Mouse (Mus musculus) heart, embryonic 12.5 days (tissue): Measurements from ENCODE around the gene Ccdc6. TPM values are rescaled to one million over a fixed set of nuclear protein-coding genes. Genes with fewer than 3 reads are reported as not detected.
"Not testable (repeated sequence)": the region's sequence is repeated elsewhere in the genome, so short reads cannot be mapped to it uniquely, and the experiment has no call there.

Experiments used
- ATAC-seq: fragments of 200-750 bp; cut with Nextera tagmentation; 2 replicates; pipeline ENCODE4 v1.8.0; 2017; ENCODE audit warnings: moderate TSS enrichment, moderate library complexity; ENCODE audit not compliant: insufficient number of reproducible peaks, low FRiP score
- H3K27ac ChIP-seq: fragments of 300-500 bp; sonication (generic); 2 replicates; pipeline ENCODE4 v1.5.1; 2016; ENCODE audit warnings: mild to moderate bottlenecking, moderate library complexity; ENCODE audit not compliant: poor library complexity, severe bottlenecking
- H3K27me3 ChIP-seq: fragments of 300-500 bp; sonication (generic); replicated peaks from 2 replicates; pipeline ENCODE4 v1.6.1; 2016; ENCODE audit warnings: mild to moderate bottlenecking, moderate library complexity
- H3K36me3 ChIP-seq: fragments of 300-500 bp; sonication (generic); 2 replicates; pipeline ENCODE4 v1.6.1; 2016; ENCODE audit warnings: mild to moderate bottlenecking, moderate library complexity
- H3K4me1 ChIP-seq: fragments of 300-500 bp; sonication (generic); replicated peaks from 2 replicates; pipeline ENCODE4 v1.6.1; 2016; ENCODE audit warnings: mild to moderate bottlenecking
- H3K4me2 ChIP-seq: fragments of 300-500 bp; sonication (generic); 2 replicates; pipeline ENCODE4 v1.6.1; 2016; ENCODE audit warnings: mild to moderate bottlenecking, moderate library complexity
- H3K4me3 ChIP-seq: fragments of 300-500 bp; sonication (generic); 2 replicates; pipeline ENCODE4 v1.5.1; 2016; ENCODE audit warnings: mild to moderate bottlenecking
- H3K9ac ChIP-seq: fragments of 300-500 bp; sonication (generic); 2 replicates; pipeline ENCODE4 v1.6.1; 2016; ENCODE audit warnings: mild to moderate bottlenecking, moderate library complexity
- H3K9me3 ChIP-seq: fragments of 300-500 bp; sonication (generic); replicated peaks from 2 replicates; pipeline ENCODE4 v1.6.1; 2016; ENCODE audit warnings: mild to moderate bottlenecking, moderate library complexity
- WGBS: fragments of 180-500 bp; shearing (Covaris S2); methylation state at CpG from one replicate; pipeline ENCODE4 v1.1.7; 2016; 5-methylcytosine and 5-hydroxymethylcytosine counted together
- polyA plus RNA-seq: library from polyadenylated mRNA; unstranded; fragments of >200 nt; fragmentation: Nextera tagmentation; extraction: Ambion mirVana; gene quantifications from 2 replicates; pipeline ENCODE4 v1.2.1, GENCODE M21; 2016

Gene Ccdc6
- polyA plus RNA-seq, 1 experiment from 2014 or later = 16.2 TPM

DNA sequence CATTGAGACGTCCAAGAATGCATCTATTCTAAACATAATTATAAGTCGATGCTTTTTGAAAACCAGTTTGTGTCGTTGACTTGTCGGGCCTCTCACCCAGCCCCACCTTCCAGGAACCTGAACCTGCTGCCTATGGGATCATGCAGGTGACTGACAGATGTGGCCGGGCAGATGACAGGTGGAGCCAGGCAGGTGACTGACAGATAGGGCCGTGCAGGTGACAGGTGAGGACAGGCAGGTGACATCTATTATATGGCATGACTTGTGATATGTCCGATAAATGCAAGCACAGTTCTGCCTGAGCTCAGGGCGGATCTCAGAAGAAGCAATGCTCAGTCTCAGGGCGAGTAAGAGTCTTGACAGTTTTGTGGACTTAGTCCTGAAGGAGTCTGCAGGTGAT lies 114.4 kb downstream of the Ccdc6 start:
- no peak overlapping the region for H3K27ac ChIP-seq
- 83% methylated on average over 9 of the region's 9 CpGs for WGBS
- no peaks in the 10 kb centered on the region for H3K4me1 ChIP-seq
- no peak overlapping the region for H3K4me2 ChIP-seq
- H3K9ac ChIP-seq = no peak overlapping the region
- H3K4me3 ChIP-seq = no peak overlapping the region
- 0 out of 2 replicates have a peak, but pooled peaks cover 4% of the 10 kb centered on the region for H3K9me3 ChIP-seq
- no peaks in the 10 kb centered on the region for H3K27me3 ChIP-seq
- no peaks in the 10 kb centered on the region for H3K36me3 ChIP-seq
- no peak for ATAC-seq

DNA sequence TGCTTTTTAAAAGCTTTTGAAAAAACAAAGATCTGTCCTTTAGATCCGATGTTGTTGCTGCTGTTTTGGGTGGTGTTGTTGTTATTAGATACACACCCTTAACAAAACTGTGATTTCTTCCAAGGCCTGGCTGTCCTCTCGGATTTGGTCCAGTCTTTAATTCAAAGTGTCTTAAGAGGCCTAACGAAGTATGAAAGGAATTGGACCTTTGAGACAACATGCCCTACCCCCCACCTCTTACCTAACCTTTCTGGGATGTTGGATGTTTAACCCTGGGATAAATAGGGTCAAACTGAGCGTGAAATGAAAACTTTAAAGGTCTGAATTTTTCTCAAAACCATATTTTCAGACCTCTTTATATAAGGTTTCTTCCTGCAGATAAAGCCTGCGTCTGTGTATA lies 124.0 kb downstream of the Ccdc6 start:
- ATAC-seq = no peak
- H3K36me3 ChIP-seq = no peaks in the 10 kb centered on the region
- no peak overlapping the region for H3K4me2 ChIP-seq
- no peaks in the 10 kb centered on the region for H3K4me1 ChIP-seq
- 75% methylated on average over 5 of the region's 5 CpGs for WGBS
- H3K27ac ChIP-seq = no peak overlapping the region
- H3K27me3 ChIP-seq = no peaks in the 10 kb centered on the region
- 0 out of 2 replicates have a peak, but pooled peaks cover under 1% of the 10 kb centered on the region for H3K9me3 ChIP-seq
- no peak overlapping the region for H3K4me3 ChIP-seq
- H3K9ac ChIP-seq = no peak overlapping the region

DNA sequence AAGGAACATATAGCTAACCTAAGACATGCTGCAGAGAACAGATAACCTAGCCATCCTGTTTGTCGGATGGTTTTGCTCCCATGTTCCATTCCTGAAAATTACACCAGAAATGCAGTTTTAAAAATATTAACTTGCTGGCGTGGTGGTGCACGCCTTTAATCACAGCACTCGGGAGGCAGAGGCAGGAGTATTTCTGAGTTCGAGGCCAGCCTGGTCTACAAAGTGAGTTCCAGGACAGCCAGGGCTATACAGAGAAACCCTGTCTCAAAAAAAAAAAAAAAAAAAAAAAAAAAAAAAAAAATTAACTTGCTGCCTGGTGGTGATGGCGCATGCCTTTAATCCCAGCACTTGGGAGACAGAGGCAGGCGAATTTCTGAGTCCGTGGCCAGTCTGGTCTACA lies 125.3 kb downstream of the Ccdc6 start:
- H3K4me1 ChIP-seq, H3K9ac ChIP-seq, H3K4me3 ChIP-seq, ATAC-seq, H3K36me3 ChIP-seq, H3K4me2 ChIP-seq, H3K27ac ChIP-seq, H3K9me3 ChIP-seq, H3K27me3 ChIP-seq: not testable (repeated sequence)
- 83% methylated on average over 8 of the region's 8 CpGs for WGBS

DNA sequence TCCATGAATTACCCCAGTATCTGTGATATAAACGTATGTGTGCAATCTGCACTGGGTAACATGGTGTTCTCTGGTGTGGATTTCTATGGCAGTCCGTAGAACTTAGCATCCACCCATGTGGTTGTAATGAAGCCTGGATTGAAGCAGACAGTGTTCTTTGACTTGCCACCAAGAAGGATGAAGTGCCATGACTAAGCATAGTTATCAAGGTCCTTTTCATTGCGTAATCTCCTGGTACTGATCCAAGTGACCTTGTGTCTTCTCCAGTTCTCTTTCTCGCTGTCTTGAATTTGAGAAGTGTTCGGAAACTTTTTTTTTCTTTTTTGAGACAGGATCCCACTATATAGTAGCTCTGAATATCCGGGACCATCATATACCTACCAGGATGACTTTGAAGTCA lies 127.7 kb downstream of the Ccdc6 start:
- WGBS = 82% methylated on average over 6 of the region's 6 CpGs

DNA sequence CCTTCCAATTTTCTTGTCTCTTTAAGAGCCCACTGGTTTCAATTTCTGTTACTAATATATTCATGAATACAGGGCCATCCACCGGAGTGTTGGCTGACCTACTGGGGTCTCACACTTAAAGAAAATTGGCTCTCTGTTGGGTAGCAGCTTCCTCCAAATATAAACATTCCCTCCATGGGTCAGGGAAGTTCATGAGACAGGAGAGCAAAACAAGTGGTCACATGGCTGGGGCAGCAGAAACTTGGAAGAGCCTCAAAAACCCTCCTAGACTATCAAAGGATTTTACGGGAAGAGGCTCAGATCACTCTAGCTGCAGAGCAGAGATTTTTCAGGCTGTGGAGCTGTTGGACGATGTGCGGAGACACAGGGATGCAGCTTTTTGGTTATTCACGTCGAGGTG lies 128.8 kb downstream of the Ccdc6 start:
- Histone ChIP-seq H3K9me3 (no peaks in the 10 kb centered on the region), H3K27ac (no peak overlapping the region), H3K4me3 (no peak overlapping the region), H3K9ac (no peak overlapping the region), H3K27me3 (no peaks in the 10 kb centered on the region), H3K4me1 (no peaks in the 10 kb centered on the region), H3K4me2 (no peak overlapping the region), H3K36me3 (no peaks in the 10 kb centered on the region)
- no peak for ATAC-seq
- 73% methylated on average over 6 of the region's 6 CpGs for WGBS

More for the DNA sequence above, 127.7 kb downstream of the Ccdc6 start:
- H3K4me3 ChIP-seq = no peak overlapping the region
- no peaks in the 10 kb centered on the region for H3K36me3 ChIP-seq
- H3K4me2 ChIP-seq = no peak overlapping the region
- H3K4me1 ChIP-seq = no peaks in the 10 kb centered on the region
- H3K27me3 ChIP-seq = no peaks in the 10 kb centered on the region
- ATAC-seq = no peak
- no peaks in the 10 kb centered on the region for H3K9me3 ChIP-seq
- H3K9ac ChIP-seq = no peak overlapping the region
- H3K27ac ChIP-seq = no peak overlapping the region

DNA sequence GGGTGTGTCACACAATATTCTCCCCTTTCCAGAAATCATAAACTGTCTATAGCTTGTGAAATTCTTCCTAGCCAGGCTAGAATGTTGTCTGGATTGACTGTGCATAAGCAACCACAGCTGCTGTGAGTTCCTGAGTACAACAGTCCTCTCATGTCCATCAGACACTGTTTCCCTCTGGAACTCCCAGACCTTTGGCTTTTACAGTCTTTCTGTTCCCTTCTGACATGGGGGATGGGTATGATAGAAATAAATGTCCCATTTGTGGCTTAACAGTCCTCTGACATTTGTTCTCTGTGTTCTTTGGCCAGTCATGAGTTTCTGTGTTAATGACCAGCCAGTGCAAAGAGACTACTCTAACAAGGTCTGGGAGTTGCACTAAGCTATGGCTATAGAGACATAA lies 129.7 kb downstream of the Ccdc6 start:
- no peaks in the 10 kb centered on the region for H3K9me3 ChIP-seq
- no peaks in the 10 kb centered on the region for H3K27me3 ChIP-seq
- H3K4me2 ChIP-seq = no peak overlapping the region
- H3K9ac ChIP-seq = no peak overlapping the region
- H3K4me3 ChIP-seq = no peak overlapping the region
- H3K27ac ChIP-seq = no peak overlapping the region
- H3K36me3 ChIP-seq = no peaks in the 10 kb centered on the region
- ATAC-seq = no peak
- H3K4me1 ChIP-seq = no peaks in the 10 kb centered on the region

DNA sequence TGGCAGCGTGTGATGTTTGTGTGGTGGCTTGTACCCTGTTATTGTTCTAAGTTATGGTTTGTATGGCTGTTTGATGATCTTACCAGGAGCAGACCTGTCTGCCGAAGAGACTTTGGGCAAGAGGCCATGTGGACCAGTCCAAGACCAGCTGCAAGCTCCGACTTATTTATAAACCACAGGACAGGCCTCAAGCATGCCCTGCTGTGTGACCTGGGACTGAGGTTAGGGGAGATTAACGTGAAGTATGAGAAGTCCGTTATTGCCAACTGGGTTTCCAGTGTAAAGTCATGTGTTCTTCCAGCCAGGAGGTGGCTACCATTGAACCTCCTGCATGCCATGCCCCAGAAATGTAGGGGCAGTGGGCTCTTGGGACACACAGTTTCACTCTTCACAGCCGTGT lies 133.4 kb downstream of the Ccdc6 start:
- Histone ChIP-seq H3K4me3 (no peak overlapping the region), H3K9me3 (0 out of 2 replicates have a peak, but pooled peaks cover 3% of the 10 kb centered on the region), H3K9ac (no peak overlapping the region), H3K27me3 (no peaks in the 10 kb centered on the region), H3K36me3 (no peaks in the 10 kb centered on the region), H3K4me1 (no peaks in the 10 kb centered on the region), H3K4me2 (no peak overlapping the region), H3K27ac (no peak overlapping the region)
- no peak for ATAC-seq
- WGBS = 76% methylated on average over 6 of the region's 6 CpGs

DNA sequence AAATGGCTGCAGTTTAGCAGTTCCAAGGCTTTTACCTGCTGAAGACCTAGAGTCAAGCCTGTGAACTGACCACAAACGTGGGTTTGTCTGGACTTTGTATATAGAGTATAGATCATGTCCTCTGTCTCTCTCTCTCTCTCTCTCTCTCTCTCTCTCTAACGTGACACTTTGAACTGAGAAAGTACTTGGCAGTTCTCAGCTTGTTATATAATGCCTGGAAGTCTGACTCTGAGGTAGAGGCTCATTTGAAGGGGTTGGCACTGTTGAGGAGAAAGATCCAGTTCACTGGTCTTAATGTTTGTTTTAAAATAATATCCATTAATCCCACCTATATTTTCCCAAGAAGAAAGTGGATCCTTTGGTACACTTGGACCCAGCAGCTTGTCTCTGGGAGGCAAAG lies 141.0 kb downstream of the Ccdc6 start:
- Histone ChIP-seq H3K4me2 (no peak overlapping the region), H3K4me3 (no peak overlapping the region), H3K27me3 (no peaks in the 10 kb centered on the region), H3K9me3 (no peaks in the 10 kb centered on the region), H3K27ac (no peak overlapping the region), H3K4me1 (no peaks in the 10 kb centered on the region), H3K36me3 (no peaks in the 10 kb centered on the region), H3K9ac (no peak overlapping the region)
- no peak for ATAC-seq
- 56% methylated on average over 2 of the region's 2 CpGs for WGBS

Other genes with a start within 250 kb of the Ccdc6 start
- gene Mrln, start 107.5 kb downstream of the Ccdc6 start, polyA plus RNA-seq = 0.45 and 0.90 TPM in 2 replicates
- gene Slc16a9, start 148.0 kb downstream of the Ccdc6 start, polyA plus RNA-seq = 0.82 and 0.98 TPM in 2 replicates